Mouse (Mus musculus) adrenal gland, postnatal 25 days (tissue): ENCODE data around the gene Clec9a. TPM values are rescaled to one million over a fixed set of nuclear protein-coding genes. Genes with fewer than 3 reads are reported as not detected.
A peak's percentile ranks its signal among the peaks of the same experiment; 100 is the strongest.

ENCODE experiments used
- DNase-seq: peaks from one replicate; pipeline ENCODE4 v3.0.0; 2021; ENCODE audit warnings: mixed read lengths
- long read RNA-seq: library from polyadenylated mRNA; stranded (forward); transcript quantifications from one replicate; pipeline ENCODE4 v2.0.0, GENCODE M21; 2021
- total RNA-seq: library from RNA; stranded (reverse); gene quantifications from 2 replicates; pipeline ENCODE4 v1.2.3, GENCODE M21; 2021

Clec9a gene
- 0.30 TPM in 1 of 2 replicates, not detected in the other for total RNA-seq
- long read RNA-seq = 0 reads

- DNase-seq = no peak
These were observed at the start of gene Clec9a for GRCm38 (mm10) chr6:129408562-129408961. TSS of gene Clec9a (plus strand) at chr6:129408862.

DNA sequence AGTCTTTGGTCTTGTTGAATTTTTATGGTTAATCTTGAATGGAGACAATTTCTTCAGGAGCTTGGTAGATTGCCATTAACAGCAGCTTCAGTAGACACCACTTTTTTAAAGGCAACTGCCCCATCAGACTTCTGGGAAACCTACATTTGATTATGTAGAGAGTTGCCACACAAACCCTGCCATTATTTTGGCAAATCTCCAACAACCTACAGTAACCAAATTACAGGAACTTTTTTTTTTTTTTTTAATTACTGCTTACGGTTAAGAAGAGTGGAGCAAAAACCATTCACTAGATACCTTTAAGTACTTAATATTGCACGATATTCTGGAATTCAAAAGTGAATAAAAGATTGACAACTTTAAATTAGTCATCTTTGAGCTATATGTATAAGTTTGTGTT is 49.1 kb upstream of the Clec9a start:
- no peak for DNase-seq

- DNase-seq = no peak
These were observed 44.7 kb upstream of the Clec9a start for GRCm38 (mm10) chr6:129363942-129364341.

DNA sequence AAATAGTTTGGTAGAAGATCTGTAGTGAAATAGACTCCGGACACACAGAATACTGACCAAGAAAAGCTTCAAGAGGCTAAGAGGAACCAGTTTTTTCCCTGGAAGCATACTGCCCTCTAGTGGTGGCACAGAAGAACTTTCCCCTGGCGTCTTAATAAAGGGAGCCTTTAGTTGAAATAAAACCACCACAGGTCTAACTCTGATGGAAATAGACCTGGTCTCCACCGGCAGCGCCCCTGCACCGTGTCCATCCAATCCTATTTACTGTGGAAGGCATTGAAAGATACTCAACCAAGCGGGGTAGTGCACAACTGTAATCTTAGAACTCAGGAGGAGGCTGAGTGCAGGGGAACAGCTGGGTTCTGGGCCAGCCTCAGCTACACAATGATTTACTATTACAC is 42.7 kb upstream of the Clec9a start:
- DNase-seq = no peak

DNA sequence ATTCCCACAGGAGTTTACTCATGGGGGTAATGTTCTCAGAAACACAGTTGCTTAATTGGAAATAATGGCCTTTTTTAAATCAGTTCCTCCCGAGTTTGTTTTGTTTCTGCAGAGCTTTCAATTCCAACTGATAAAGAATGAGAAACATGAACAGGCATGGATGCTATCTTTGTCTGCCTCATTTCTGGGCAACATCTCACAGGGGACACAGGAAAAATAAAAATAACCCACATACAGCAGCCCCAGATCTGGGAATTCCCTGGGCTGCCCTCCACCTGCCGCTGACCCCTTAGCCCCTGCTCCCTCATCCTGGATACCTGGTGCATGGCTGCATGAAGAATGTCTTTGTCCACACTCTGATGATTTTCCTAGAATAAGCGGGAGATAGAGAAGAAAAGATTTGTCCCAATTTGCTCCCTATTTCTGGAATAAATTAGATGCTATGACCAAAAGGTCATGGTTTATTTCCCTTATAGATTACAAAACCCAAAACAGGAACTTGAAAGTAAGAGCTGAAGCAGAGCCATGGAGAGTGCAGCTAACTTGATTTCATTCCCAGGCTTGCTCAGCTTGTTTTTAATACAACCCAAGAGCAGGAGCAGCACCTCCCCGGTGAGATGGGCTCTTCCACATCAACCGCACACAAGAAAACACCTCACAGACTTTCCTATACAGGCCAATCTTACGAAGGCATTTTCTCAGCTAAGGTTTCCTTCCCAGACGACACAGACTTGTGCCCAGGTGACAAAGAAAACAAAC is 39.1 kb upstream of the Clec9a start:
- no peak for DNase-seq

GRCm38 (mm10) chr6:129374937-129375471 is 33.7 kb upstream of the Clec9a start:
- DNase-seq = no peak

- no peak for DNase-seq
These were observed 28.2 kb upstream of the Clec9a start for GRCm38 (mm10) chr6:129380454-129380853.

GRCm38 (mm10) chr6:129381736-129382135 is 26.9 kb upstream of the Clec9a start:
- DNase-seq = no peak

DNA sequence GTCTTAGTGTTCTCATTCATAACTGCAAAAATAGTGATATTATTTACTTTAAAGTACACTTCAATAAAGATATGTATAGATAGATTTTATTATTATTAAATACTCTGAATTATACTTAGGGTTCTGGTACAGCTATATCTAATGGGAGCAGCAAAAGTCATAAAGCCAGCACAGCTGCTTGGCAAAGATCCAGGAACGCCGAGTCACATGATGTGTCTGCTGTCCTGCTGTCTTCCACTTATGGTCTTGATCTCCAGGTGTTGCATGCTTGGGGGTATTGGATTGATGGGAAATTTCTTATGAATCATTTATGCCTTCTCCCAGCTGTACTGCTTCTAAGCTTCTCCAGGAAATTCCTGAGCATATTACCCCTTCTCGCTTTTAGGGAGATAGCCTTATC is 25.2 kb upstream of the Clec9a start:
- DNase-seq = no peak

GRCm38 (mm10) chr6:129385000-129385399 is 23.7 kb upstream of the Clec9a start:
- DNase-seq = no peak

DNA sequence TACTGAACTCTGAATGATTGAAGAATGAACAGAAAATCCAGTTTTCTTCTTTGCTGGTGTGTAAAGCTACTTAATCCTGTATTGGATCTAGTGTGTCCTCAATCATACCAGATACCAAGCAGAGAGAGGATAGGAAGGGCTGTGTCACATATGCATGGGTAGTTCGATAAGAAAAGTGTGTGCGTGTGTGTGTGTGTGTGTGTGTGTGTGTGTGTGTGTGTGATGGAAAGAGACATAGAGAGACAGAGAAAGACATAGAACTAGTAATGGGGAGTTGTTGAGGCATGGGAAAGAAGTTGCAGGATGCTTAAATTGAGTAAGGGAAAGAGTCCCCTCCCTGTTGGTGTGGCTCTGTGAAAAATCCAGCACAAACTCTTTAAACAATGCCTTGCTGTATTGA is 22.9 kb upstream of the Clec9a start, which contains the start of gene Clec12b:
Gene Clec12b, minus strand, starts transcription at position 101 of the 400 bp plus-strand sequence.
- DNase-seq = no peak

DNA sequence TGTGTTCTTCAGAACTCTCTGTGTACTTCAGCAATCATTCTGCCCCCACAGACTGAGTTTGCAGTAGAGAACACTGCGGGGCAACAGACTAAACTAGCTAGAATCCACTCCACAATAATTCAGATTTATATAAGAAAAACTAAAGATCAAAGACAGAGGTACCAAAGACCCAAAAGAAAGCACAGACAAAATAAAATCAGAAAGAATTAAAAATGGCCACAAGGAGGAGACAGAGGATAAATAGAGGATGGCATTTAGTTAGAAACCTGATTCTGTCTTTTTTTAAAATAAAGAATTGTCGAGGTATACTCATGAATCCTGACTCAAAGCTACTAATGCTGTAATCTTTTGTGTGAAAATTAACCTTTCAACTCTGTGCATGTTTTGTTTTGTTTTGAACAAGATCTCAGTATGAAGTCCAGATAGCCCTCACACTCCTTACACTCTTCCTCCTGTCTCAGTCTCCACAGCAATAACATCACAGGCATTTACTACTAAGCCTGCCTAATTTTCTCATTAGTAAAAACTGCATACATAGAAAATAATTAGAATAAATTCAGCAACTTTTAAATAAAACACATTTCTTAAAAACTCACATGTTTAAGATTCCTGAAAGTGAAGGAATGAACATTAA is 15.5 kb upstream of the Clec9a start:
- DNase-seq = no peak

DNA sequence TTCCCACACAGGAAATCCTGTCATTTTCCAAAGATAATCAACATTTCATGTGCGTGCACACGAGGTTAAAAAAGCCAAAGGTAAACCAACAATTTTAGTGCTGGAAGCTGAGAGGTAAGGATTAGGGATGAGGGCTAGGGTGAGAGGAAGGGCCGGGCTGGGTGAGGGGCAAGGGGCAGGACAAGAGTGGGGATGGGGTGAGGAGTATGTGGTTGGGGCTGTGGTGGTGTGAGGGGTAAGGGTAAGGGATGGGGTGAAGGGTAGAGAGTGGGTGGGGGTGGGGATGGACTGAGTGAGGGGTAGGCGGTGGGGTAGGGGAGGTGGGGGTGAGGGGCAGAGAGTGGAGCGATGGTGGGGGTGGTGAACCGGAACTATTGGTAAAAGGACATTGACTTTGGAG is 14.9 kb upstream of the Clec9a start:
- DNase-seq = no peak

- DNase-seq = no peak
These were observed 11.7 kb upstream of the Clec9a start, which contains the start of gene Clec1b for GRCm38 (mm10) chr6:129396997-129397396. TSS of gene Clec1b (plus strand) at chr6:129397297.

- DNase-seq = peak; percentile 7
These were observed 8.7 kb upstream of the Clec9a start for GRCm38 (mm10) chr6:129399945-129400344.

GRCm38 (mm10) chr6:129402404-129402803 is 6.3 kb upstream of the Clec9a start:
- no peak for DNase-seq

DNA sequence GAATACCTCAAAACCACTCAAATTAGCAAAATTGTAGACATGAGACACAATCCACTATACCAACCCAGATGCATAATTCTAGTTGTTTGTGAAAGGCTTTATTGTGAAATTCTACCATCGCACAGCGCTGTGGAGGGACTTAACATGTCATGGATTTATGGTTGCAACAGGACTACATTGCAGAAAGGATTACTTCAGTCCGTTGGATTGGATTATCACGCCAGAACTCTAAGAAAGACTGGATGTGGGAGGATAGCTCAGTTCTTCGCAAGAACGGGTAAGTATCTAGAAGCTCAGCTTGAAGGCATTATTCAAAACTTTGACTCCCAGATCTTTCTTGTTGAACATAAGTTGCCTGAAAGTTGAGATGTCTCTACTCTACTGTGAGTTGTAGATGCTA is 5.3 kb upstream of the Clec9a start:
- DNase-seq = no peak

- no peak for DNase-seq
These were observed 2.7 kb upstream of the Clec9a start for GRCm38 (mm10) chr6:129405999-129406398.

DNA sequence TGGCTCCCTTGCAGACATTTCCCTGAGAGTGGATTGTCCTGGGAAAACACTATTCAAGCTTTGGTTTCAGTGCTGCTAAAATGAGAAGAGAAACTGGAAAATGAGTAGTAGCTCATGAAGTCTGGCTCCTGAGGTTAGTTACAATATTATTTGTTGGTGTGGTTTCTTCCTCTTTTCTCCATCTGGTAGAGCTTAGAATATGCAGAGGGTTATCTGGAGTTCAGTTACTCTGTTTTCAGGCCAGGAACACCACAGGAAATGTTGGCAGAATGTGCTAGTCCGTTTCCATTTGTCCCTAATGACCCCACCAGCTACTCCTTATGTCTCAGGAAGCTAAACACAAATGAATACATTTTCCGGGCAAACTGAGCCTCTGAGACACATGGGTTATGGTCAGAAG is 1.3 kb upstream of the Clec9a start:
- no peak for DNase-seq

- no peak for DNase-seq
These were observed 5.5 kb downstream of the Clec9a start for GRCm38 (mm10) chr6:129414177-129414576.

DNA sequence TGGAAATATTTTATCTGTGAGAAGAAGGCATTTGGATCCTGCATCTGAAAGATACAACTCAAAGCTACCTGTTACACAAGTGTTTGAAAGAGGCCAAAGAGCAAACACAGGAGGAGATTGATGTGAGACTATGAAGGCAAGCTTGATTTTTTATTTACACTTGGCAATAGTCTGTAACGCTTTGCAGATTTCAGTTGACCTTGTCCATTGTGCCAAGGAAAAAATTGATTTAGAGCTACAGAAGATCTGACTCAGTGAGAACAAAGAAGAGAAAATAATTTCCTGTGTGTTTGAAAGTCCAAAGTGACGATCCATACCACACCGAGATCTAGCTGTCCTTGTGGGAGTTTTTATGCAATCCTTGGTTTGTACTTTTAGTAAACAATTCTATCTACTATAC is 13.6 kb downstream of the Clec9a start:
- no peak for DNase-seq

GRCm38 (mm10) chr6:129423040-129423733 is 14.5 kb downstream of the Clec9a start:
- peak; percentile 12 for DNase-seq

- peak; percentile 75 for DNase-seq
These were observed 15.0 kb downstream of the Clec9a start for GRCm38 (mm10) chr6:129423734-129424072.
